Mouse (Mus musculus) kidney, adult 18-20 months (tissue): ENCODE measurements at regions not wholly inside any gene's neighbourhood (a gene's known extent, or its start where the extent isn't known, plus 50 kb on each side); places are given as distances from the start of the nearest gene placed in this dataset.

Experiments
- DNase-seq: peaks from one replicate; pipeline ENCODE4 v3.0.0; 2021

DNA sequence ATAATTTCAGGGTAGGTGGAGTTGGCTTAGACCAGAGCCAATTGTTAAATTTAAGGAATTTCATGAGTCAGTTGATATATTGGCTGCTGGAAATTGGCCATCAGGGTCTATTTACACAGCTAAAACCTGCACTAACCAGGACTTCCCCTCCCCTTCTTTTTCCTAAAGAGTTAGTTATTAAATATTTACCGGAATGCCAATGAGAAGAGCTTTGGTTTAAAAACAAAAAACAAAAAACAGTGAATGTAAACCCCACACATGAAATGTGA lies 294.6 kb downstream of the Epha4 start:
- DNase-seq, result no peak

DNA sequence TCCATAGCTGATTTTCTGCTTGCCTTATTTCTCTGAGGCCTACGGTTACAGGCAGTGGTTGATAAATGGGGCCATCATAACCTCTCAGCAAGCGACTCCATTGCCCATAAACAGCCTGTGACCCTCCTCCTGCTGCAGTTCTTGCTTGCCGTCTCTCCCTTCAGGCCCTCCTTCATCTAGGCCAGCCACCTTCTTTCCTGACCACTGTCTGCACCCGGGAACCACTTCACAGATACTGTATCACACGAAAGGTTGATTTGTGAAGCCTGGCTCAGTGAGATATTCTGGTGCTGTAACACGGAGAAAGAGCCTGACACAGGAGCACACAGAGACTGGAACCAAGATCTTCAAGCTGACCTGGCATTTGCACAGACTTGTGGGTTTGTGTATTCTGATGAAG lies 294.1 kb downstream of the Epha4 start:
- no peak for DNase-seq

DNA sequence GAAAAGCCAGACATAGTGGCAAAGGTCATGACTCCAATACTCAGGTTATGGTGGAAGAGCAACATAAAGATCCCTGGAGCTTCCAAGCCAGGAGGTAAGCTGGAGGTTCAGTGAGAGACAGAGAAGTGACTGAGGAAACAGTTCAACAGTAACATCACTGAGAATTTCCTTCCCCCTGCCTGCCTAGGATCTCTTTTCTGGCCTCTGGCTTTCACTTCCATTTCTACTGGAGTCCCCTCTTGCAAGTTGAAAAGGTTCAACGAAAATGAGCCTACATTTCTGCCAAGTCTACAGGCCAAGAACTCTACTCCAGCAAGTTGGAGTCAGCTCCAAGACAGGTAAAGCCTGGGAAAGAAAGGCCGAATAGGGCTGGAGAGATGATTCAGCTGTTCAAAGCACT lies 293.0 kb downstream of the Epha4 start:
- no peak for DNase-seq

DNA sequence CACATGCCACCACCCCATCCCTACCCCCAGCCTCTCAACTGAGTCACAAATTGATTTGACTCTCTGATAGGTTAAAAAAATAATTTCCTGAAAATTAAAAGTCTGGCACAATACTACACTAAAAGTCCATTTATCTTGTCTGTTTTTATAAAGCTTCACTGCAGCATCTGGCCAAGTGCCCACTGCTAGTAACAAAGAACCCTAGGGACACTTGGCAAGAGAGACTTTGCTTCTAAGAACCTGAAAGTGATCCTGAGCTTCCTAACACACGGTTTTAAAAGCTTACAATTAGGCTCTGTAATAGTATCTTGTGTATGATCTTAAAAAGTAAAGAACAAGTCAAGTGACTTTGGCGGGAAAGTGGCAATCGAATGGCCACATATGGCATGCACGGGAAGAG lies 288.3 kb downstream of the Epha4 start:
- DNase-seq, result peak; percentile 39

DNA sequence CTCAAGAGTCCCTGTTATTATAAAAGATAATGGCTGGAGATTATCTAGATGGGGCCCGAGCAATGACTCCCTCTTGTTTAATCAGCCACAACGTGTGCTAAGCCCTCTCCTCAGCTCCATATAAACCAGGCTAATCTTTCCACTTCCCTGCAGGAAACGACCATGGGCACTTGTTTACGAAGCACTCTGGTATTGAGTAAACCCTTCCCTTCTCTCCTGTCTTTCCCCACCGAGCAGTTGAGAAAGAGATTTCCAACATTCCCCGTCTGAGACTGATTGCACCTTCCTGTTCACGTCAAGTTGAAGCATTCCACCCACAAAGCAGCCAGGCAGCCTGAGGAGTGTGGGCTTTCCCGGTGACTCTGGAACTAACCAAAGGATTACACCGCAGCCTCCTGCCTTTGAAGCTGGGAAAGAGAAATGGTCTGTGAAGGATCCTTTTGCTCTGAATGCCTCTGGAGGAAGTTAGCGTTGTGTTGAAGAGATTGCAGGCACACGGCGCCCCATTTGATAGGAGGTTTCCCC lies 287.8 kb downstream of the Epha4 start:
- DNase-seq, result no peak

DNA sequence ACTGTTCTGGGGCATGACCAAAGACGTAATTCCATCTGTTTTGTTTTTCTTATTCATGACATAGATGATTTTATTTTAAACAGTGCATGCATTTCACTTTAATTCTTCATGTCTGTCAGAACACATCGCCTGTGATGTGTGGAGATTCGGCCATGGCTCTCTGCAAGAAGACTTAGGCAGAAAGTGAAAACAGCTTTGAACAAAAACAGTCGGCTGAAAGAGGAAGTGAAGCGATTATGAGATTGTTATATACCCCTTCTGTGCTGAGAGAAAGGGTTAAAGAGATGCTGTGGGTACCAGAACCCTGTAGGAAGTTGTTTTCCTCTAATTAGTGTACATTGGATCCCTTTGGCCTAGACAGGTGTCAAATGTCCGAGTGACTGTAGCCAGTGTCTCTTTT lies 287.1 kb downstream of the Epha4 start:
- no peak for DNase-seq

DNA sequence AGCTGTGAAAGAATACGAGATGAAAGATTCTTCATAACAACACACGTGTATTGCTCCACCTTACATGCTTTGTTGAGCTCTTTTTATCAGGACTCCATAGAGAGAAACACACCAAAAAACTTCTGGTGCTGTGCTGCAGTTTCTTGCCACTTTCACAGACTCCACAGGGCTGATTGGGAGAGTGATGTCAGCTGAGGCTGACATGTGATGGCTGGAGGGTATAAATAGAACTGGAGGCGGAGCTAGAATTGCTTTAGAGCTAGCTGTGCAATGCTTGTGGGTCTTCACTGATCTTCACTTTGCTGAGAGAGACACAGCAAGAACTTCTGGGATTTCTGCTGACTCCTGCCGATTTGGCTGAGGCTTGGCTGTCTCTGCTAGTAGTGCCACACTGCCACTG lies 285.3 kb downstream of the Epha4 start:
- no peak for DNase-seq

DNA sequence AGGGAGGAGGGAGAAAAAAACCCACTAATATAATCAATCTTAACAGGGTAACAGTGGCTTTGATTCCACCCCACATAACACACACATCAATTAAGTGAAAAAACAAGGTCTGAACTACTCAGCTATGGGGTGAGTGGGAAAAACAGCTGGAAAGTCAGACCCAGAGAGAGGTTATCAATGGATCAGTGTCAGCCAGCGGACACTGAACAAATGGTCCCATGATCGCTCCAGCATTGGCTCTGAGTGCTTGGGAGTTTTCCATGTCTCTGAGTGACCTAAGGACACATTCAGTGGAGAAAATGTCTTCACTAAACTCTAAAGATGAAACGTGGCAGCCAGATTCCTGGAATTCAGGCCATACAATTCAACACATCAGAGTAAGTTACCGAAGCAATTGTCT lies 281.9 kb downstream of the Epha4 start:
- no peak for DNase-seq

DNA sequence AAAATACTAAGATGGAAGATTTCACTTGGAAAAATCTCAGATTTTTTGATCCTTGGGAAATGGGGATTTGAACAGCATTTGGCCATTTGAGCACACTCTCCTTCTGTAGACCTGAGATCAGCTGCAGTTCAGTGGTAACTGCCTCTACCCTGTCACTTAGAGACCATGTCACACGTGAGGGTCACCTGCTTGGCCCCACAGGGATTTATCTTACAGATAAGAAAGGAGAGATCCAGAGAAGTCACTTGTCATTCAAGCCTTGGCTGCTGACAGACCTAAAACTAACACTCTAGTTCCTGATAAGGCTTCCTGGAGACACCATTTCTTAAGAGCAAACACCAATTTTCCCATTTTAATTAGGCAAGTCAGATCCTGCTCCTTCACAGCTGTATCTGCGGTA lies 270.2 kb downstream of the Epha4 start:
- DNase-seq, result no peak

DNA sequence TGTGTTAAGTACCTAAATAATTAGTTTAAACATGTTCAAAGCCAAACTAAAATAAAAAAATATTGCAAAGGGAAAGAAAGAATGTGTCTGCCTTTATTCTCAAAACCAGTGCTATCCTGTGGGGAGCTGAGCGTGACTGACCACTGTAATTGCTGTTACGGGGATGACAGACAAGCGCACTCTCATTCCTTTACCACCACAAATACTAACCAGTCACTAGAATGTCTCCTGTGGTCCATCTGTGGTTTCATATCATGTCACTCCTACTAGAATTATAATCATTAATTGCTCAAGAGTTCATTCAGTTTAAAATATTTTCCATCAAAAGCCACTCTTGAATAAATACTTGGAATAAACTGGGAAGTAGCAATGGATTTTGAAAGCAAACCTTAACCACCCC lies 268.8 kb downstream of the Epha4 start:
- DNase-seq, result no peak

DNA sequence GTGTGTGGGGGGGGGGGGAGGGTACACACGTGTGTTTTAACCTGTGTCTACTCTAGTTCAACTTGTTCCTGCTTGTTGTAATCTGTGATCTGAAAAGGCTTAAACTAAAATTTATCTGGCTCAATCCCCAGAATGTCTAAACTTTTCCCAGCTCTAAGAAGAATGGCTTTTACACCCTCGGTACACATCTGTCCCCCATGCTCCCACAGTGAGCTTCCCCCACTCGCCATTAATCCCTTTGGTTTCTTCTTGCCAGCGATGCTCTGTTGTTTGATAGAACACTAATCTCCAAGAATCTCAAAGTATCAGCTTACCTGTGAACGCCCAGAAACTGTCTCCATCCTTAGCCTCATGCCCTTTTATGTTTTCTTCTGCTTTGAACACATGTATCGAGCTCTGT lies 260.6 kb downstream of the Epha4 start:
- DNase-seq, result no peak

DNA sequence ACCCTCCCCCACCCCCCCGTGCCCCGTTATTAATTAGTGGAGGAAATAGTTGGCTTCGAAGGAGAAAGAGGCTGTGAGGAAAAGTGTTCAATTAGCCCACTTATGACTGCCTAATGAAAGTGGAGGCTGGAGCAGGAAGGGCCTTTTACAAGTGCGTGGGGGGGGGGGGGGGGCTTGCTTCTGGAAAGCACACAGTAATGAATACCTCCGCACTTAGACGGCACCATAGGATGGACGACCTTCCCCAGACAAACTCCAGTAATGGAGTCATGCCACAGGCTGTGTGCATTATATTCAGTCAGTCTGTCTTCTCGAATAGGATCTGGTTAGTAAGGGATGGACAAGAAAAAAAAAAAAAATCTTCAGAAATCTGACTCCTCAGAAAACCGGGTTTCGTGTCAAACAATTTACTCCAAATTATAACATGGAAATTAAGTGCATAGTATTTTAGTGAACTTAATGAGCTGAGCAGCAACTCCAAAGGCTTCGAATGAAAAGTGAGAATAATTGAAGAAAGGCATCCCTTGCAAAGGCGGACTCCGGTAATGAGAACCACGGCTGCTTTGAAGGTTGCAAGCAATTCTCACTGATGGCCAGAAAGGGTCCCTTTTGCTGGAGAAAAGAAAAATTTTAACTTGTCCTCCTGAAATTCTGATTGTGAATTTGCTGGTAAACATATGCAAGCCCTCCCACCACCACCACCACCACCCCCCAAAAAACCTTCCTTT lies 258.6 kb downstream of the Epha4 start:
- DNase-seq, result no peak

DNA sequence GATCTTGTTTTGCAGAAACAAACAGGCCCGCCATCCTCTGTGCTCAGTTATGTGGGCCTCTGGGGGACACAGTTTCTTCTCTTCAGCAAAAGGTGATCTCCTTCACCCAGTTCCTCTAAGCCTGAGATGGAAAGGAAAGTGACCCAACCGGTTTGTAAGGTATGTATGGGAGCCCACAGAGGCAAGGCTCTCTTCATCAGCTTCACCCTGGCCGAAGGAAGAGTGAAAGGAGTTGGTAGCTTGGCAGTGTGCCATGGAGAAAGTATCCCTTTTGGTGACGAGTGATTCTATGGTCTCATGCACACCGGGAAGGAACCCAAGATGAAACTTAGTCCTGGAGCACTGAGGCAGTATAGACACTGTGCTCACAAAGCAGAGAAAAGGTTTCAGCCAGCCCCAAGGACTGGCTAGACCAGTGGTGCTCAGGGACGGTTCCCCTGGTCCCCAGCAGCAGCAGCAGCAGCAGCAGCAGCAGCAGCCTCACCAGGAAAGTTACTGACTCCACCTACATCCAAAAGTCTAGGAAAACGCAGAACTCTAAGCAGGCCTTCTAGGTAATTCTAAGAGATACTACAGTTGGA lies 256.1 kb downstream of the Epha4 start:
- DNase-seq, result no peak

DNA sequence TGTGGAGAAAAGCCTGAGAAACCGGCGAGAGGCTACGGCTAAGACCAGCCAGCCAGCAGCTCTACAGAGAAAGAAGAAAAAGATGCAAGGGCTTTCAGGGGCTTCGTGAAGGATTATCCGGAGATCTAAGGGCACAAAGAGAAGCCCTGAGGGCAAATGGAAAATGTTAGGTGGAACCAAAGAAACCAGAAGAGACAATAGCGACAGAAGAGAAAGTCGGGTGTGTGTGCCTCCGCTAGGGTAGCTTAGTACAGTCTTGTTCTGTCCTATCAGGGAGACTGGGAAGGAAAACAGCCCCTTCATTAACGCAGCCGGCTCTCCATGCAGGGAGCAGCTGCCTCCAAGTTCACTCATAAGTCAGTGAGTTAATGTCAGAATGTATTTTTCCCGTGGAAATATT lies 255.1 kb downstream of the Epha4 start:
- no peak for DNase-seq

DNA sequence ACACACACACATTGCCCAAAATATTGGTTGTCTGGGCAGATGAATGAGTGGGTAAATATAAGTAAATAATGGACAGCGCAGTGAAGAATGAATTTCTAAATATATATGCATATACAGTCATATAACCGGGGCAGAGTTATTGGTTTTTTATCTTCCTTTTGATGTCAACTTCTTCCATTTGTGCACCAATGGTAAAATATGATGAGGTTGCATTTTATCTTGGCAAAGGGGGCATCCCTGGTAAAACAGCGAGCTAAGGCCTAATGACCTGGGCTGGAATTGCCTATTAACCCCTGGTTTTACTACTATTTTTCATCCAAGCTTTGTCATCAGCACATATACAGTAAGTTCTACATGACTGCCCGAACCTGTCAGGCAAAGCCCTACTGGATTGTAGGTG lies 253.2 kb downstream of the Epha4 start:
- no peak for DNase-seq

DNA sequence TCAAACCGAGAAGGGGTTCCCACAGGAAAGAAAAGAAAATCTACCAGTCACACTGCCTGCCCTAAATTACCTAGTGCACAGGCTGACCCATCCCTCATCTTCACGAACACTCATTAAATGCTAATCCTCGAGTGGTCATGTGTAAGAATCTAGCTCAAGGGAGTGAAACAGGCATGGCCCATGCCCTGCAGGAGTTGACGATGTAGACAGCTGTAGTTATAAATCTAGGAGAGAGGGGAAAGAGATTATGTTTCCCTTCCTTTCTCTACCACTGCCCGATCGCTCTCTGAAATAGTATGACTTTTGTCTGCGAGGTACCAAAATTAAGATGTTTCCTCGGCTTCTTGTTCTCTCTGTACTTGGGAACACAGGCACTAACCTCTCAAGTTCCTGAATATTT lies 249.2 kb downstream of the Epha4 start:
- no peak for DNase-seq

DNA sequence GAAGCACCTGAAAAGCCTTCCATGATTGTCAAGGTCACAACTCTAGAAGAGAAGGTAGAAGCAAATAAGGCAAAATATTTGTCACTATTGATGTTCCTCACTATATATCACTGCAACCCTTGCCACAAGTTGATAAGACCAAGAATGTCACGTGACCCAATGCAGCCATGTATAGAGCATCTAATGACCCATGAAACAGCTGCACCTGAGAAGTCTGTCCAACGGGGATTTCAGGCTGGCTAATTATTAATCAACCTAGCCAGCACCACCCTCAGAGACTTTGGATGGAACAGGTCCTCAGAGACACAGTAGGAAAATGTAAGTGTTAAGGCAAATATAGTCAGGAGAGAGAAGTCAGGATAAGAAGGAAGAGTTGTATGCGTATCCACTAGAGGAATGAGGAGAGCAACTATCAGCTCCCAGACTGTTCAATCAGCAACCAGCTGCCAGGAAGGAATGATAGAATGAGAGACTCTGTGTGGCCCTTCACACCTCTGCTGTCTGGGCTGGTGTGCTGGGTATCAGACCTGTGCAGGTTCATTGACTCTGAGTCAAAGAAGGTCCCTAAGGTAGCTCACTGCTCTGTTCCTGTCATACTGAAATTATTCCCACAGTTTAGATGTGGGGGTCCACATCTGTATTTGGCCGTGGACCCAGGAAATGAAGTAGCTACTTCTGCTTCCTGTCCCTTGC lies 247.4 kb downstream of the Epha4 start:
- DNase-seq, result peak; percentile 11

DNA sequence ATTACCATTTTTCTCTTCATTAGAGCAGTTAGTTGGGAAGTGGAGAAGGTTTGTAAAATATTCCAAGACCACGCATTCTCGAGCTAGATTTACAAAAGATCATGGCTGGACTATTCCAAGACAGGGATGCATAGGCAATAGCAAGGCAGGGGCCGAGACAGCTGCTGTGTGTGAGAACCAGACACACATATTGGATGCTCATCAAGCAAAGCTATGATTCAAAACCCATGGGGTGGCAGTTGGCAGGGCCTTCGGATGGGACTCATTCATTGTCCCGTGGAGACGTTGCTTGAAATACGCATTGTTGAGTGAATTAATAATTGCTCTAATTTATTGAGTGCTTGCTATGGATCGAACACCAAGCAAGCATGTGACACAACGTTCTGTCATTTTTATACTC lies 239.6 kb downstream of the Epha4 start:
- no peak for DNase-seq

DNA sequence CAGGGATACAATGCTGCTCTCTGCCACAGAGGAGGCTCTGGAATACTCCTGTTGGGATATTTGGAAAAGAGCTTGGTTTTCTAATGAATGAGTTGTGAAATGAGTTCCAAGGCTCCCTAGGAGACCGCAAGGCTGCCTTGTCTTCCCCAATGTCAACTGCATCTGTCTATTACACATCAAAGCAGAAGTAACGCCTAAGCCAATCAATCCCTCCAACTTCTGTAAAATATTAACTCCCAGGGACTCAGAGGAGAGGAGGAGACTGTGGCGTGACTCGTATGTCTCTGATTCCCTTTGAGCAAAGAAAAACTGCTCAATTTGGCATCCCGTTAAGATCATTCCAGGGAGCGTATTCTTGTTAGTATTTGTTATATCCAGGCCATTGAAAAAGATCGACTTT lies 235.3 kb downstream of the Epha4 start:
- peak; percentile 26 for DNase-seq

DNA sequence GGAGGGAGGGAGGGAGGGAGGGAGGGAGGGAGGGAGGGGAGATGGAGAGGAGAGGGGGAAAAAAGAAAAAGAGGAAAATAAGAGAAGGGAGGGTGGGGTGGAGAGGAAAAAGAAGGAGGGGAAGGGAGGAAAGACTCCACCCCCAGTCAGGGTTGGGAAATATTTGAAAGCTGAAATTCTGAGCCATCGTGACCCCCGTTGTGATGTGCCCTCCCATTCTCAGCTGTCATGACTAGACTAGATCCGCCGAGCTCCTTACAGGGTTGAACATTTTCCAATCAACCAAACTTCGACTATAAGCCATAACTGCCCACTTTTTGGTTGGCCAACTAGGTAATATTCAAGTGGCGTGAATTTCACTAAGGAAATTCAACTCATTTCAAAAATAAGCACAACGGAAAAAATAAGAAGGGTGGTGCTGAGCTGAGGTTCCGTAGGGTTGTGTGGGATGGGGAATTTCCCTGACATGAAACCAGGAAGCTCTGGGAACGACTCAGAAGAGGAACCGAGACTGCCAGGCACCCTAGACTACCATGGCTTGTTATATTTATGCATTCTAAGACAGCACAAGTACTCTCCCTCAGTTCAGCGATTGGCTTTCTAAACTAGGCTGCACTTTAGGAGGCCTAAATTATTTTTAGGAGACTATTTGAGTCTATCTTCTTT lies 234.4 kb downstream of the Epha4 start:
- no peak for DNase-seq

DNA sequence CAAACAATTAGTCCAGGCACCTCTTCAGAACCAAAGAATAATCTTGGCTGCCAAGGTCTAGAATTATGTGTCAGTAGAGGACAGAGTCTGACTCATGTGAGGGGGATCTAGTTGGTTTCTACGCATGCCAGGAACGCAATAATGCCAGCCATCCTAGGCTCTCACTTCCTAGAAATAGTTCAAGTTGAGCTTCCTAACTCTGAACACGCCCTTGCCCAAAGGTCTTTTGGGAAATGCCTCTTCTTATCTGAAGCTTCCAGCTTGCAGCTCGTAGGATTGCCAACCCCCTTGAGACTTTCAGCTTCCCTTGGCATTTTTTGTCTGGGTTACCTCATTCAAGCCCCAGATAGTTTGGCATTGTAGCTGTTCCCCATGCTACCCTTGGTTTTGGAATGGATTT lies 233.1 kb downstream of the Epha4 start:
- DNase-seq, result no peak

DNA sequence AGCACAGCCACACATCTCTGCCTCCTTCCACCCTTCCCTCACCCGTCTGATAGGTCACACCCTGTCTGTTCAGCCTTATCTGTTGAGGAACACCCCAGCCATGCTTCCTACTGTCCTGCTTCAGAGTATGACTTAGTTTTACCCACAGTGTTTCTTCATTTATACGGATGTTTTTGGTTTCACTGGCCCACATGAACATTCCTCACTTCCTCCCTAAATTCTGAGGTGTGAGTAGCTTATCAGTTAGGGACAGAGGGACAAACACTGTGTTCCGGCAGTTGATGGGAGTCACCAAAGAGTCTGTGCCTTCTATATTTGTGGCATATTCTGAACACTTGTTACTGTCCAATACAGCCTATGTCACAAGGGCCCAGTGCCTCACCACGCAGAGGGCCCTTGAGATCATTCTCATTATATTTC lies 216.2 kb downstream of the Epha4 start:
- no peak for DNase-seq

DNA sequence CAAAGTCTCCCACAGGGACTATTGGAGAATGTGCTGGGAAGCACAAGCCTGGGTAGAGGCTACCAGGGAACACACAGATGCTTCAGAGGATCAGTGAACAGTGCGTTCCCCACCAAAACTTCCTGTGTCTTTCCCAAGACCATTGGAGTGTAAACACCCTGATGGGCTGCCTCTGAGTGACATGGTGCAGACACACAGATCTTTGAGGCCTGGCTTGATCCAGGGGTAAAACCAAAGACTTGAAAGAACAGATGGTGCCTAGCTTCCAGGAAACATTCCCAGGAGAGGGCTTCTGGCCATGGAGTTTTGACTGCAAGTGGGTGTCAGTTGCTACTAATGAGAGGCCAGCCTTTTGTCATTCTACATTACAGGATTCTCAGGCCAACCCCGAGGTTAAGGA lies 214.1 kb downstream of the Epha4 start:
- DNase-seq, result no peak

DNA sequence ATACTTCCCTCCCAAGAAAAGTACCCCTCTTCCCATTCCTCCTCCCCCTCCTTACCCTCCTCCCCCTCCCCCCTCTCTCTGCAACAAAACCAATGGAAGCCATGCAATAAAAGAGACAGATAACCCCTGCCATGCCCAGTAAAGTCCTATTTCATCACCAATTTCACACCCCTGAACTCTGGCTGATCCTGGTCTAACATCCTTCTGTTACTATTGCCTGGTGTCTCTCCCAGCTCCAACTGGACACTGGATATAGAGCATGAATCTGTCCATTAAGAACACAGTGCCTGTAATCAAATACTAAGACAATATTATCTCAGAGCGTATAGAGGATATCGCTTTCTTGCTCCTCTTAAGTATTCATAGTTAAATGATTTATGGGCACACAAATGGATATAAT lies 210.1 kb downstream of the Epha4 start:
- DNase-seq, result no peak
